In genomic region chrX:102643823-102644572, GRCm38 (mm10) we compare ENCODE assay signal across 8 mouse cellular contexts. TPM values are rescaled to one million over a fixed set of nuclear protein-coding genes. Genes with fewer than 3 reads are reported as not detected.
DNase-seq lines count a peak whose midpoint lies in the region; ATAC-seq and TF ChIP-seq lines count a peak whose summit lies in the region.

Gene Phka1, minus strand, starts transcription at chrX:102644246.

- peak; percentile 84 for ATAC-seq in frontal cortex, adult (ENCODE audit: low TSS enrichment)
- peak; percentile 97 for ATAC-seq in lung, postnatal 0 days

- H3K27me3 ChIP-seq in MEL (ENCODE audit: control insufficient read depth in 1 of 2, insufficient read depth in 2 of 2, low read length in 2 of 2): no peaks in the 10 kb centered on the region
- peaks cover 46% of the 10 kb centered on the region for H3K27me3 ChIP-seq in hindbrain, embryonic 10.5 days (ENCODE audit: insufficient read depth, poor library complexity, severe bottlenecking)
- H3K27me3 ChIP-seq in lung, postnatal 0 days (replicated peaks; ENCODE audit: insufficient read depth, low read length): no peaks in the 10 kb centered on the region

- TF ChIP-seq RAD21 in MEL (IDR thresholded peaks at IDR 0.05; ENCODE audit: low read depth, low read length): no peak

- TF ChIP-seq CTCF in MEL (IDR thresholded peaks at IDR 0.05 in 2 of 3, conservative IDR thresholded peaks at IDR 0.05 in 1 of 3; ENCODE audit: control insufficient read depth in 1 of 3, insufficient read depth in 1 of 3, low read depth in 2 of 3, low read length in 3 of 3, poor library complexity in 1 of 3, severe bottlenecking in 1 of 3): no peak
- TF ChIP-seq CTCF in lung, postnatal 0 days (IDR thresholded peaks at IDR 0.05): peak; percentile 24

- peak within 1 kb of the TSS; percentile 86 for H3K9ac ChIP-seq in MEL (ENCODE audit: control insufficient read depth, low read depth, low read length, poor library complexity, severe bottlenecking)
- H3K9ac ChIP-seq in lung, postnatal 0 days (replicated peaks; ENCODE audit: low read depth): 0 out of 2 replicates have a peak within 1 kb of the TSS, but pooled peaks have one; percentile 34

- no peaks in the 10 kb centered on the region for H3K9me3 ChIP-seq in MEL (replicated peaks; ENCODE audit: insufficient read depth, low read length)
- no peaks in the 10 kb centered on the region for H3K9me3 ChIP-seq in hindbrain, embryonic 10.5 days
- H3K9me3 ChIP-seq in lung, postnatal 0 days (ENCODE audit: low read length): no peaks in the 10 kb centered on the region

- 22% methylated on average over 60 of the region's 60 CpGs for WGBS in hindbrain, embryonic 10.5 days
- 9% methylated on average over 50 of the region's 60 CpGs for WGBS in lung, postnatal 0 days

- peak; percentile 16 to 45; a peak in 1 of 4 replicates for TF ChIP-seq POLR2A in MEL (IDR thresholded peaks at IDR 0.05; ENCODE audit: control insufficient read depth in 1 of 2, insufficient read depth in 1 of 2, low read depth in 1 of 2, low read length in 2 of 2, poor library complexity in 1 of 2)

- DNase-seq in MEL (ENCODE audit: low read depth, low spot score): peak; percentile 72
- DNase-seq in cerebellum, adult 9-10 months: peak; percentile 65
- DNase-seq in hindbrain, embryonic 10.5 days (ENCODE audit: low spot score): peak; percentile 34
- peak; percentile 63 to 74 for DNase-seq in layer of hippocampus, postnatal 10 days (ENCODE audit: low spot score in 2 of 2)
- DNase-seq in lung, postnatal 0 days (ENCODE audit: low spot score): peak; percentile 77
- DNase-seq in ovary, postnatal 14 days (ENCODE audit: low spot score): peak; percentile 61
- peak; percentile 16 to 24 for DNase-seq in thymus, postnatal 36 days

- peaks cover 0 to 2% of the 10 kb centered on the region in 2 experiments; a peak in 1 of 4 replicates for H3K36me3 ChIP-seq in MEL (ENCODE audit: control insufficient read depth in 1 of 2, insufficient read depth in 2 of 2, low read length in 2 of 2)
- no peaks in the 10 kb centered on the region for H3K36me3 ChIP-seq in hindbrain, embryonic 10.5 days
- H3K36me3 ChIP-seq in lung, postnatal 0 days (ENCODE audit: insufficient read depth, low read length): no peaks in the 10 kb centered on the region

- H3K4me2 ChIP-seq in lung, postnatal 0 days (replicated peaks; ENCODE audit: low read depth, low read length): peak within 1 kb of the TSS; percentile 59

- no peaks in the 10 kb centered on the region for H3K4me1 ChIP-seq in MEL (ENCODE audit: control insufficient read depth in 1 of 2, insufficient read depth in 2 of 2, low read length in 2 of 2)
- no peaks in the 10 kb centered on the region for H3K4me1 ChIP-seq in hindbrain, embryonic 10.5 days (replicated peaks)
- H3K4me1 ChIP-seq in lung, postnatal 0 days (ENCODE audit: insufficient read depth, low read depth, low read length): no peaks in the 10 kb centered on the region

- H3K4me3 ChIP-seq in MEL (ENCODE audit: control insufficient read depth in 1 of 2, insufficient read depth in 1 of 2, low read depth in 2 of 2, low read length in 2 of 2): peak within 1 kb of the TSS; percentile 90 to 93
- H3K4me3 ChIP-seq in hindbrain, embryonic 10.5 days: peak within 1 kb of the TSS; percentile 61
- H3K4me3 ChIP-seq in lung, postnatal 0 days (ENCODE audit: low read depth, low read length): peak within 1 kb of the TSS; percentile 50

- H3K79me2 ChIP-seq in MEL (ENCODE audit: control insufficient read depth, insufficient read depth, low read length, poor library complexity): peaks cover 2% of the 10 kb centered on the region; the same call in 1 of the 2 replicates

- no peak for TF ChIP-seq EP300 in MEL (IDR thresholded peaks at IDR 0.05; ENCODE audit: low read depth in 1 of 2, low read length in 2 of 2)
- TF ChIP-seq EP300 in lung, postnatal 0 days (IDR thresholded peaks at IDR 0.05): no peak

- H3K27ac ChIP-seq in MEL (ENCODE audit: control insufficient read depth, low read depth, low read length): peak within 1 kb of the TSS; percentile 63
- H3K27ac ChIP-seq in hindbrain, embryonic 10.5 days: peak within 1 kb of the TSS; percentile 72
- peak within 1 kb of the TSS; percentile 52 for H3K27ac ChIP-seq in lung, postnatal 0 days (ENCODE audit: low read length)

TF ChIP-seq in MEL, 35 proteins besides CTCF, POLR2A, EP300 and RAD21:
- TF ChIP-seq NRF1 (IDR thresholded peaks at IDR 0.05; ENCODE audit: insufficient read depth, low read depth, low read length, poor library complexity, severe bottlenecking): peak; percentile 63
- TF ChIP-seq NELFE (IDR thresholded peaks at IDR 0.05; ENCODE audit: low read depth, low read length): no peak; the same call in 1 of the 2 replicates
- peak; percentile 28; the same call in 1 of the 2 replicates for TF ChIP-seq SIN3A (IDR thresholded peaks at IDR 0.05; ENCODE audit: low read length)

RNA-seq across cellular contexts. Expression of gene Phka1, which starts in this region (rescaled TPM):
- total RNA-seq in MEL (2012; rRNA removed): 2.9 and 3.0 TPM in 2 replicates
- 1 to 10 TPM in 1 of 2 experiments, not detected in 1; 3.8 TPM for polyA plus RNA-seq in MEL (2012; ENCODE audit: insufficient read depth in 1 of 2, insufficient read length in 2 of 2, low read depth in 1 of 2, low replicate concordance in 2 of 2, missing spikeins in 1 of 2)
- polyA plus RNA-seq in hindbrain, embryonic 10.5 days (2016; fragmentation: Nextera tagmentation; extraction: Ambion mirVana): 6.3 and 6.6 TPM in 2 replicates
- total RNA-seq in layer of hippocampus, postnatal 10 days (2021): 10 to 100 TPM; 21.0 to 21.8 TPM
- polyA plus RNA-seq in lung, postnatal 0 days (2015; fragmentation: Nextera tagmentation; extraction: Ambion mirVana): 4.5 and 5.6 TPM in 2 replicates

Comparison
In these comparisons a context has a peak if more than half of its experiments do, and no peak if none do; other contexts are left out.
1. Peak in every context shown above with its lines: DNase-seq, ATAC-seq, H3K4me3 ChIP-seq and H3K27ac ChIP-seq.
2. DNase-seq: peak in every context shown above with its lines; median percentile 77 in lung, postnatal 0 days; 72 in MEL; 68 in layer of hippocampus, postnatal 10 days; 65 in cerebellum, adult 9-10 months; 61 in ovary, postnatal 14 days; 34 in hindbrain, embryonic 10.5 days; 20 in thymus, postnatal 36 days.